Mouse (Mus musculus) heart, adult 9 months (tissue): ENCODE results near the gene Rad23b.
"Not testable (repeated sequence)": the region's sequence is repeated elsewhere in the genome, so short reads cannot be mapped to it uniquely, and the experiment has no call there.

Source experiments
- DNase-seq, 2 experiments: peaks; one replicate each; pipeline ENCODE4 v3.0.0; 2022; ENCODE audit warnings: low spot score in 2 of 2

Gene Rad23b

GRCm38 (mm10) chr4:55355845-55356244, 6.0 kb downstream of the Rad23b start:
- no peak for DNase-seq

- DNase-seq, result no peak
Measured at GRCm38 (mm10) chr4:55356726-55357125, 6.9 kb downstream of the Rad23b start.

- no peak for DNase-seq
Measured at GRCm38 (mm10) chr4:55363866-55364265, 14.0 kb downstream of the Rad23b start.

- DNase-seq, result no peak
Measured at GRCm38 (mm10) chr4:55364374-55364773, 14.5 kb downstream of the Rad23b start.

- no peak for DNase-seq
Measured at GRCm38 (mm10) chr4:55366014-55366413, 16.2 kb downstream of the Rad23b start.

GRCm38 (mm10) chr4:55370127-55370526, 20.3 kb downstream of the Rad23b start:
- DNase-seq, result no peak

GRCm38 (mm10) chr4:55371355-55371754, 21.5 kb downstream of the Rad23b start:
- no peak for DNase-seq

GRCm38 (mm10) chr4:55382350-55382749, 32.5 kb downstream of the Rad23b start:
- DNase-seq, result no peak

- DNase-seq, result no peak
Measured at GRCm38 (mm10) chr4:55386768-55387167, 36.9 kb downstream of the Rad23b start.

- DNase-seq, result peak; percentile 6 to 12
Measured at GRCm38 (mm10) chr4:55391480-55391879, 41.6 kb downstream of the Rad23b start.

- no peak for DNase-seq
Measured at GRCm38 (mm10) chr4:55392445-55392844, 42.6 kb downstream of the Rad23b start.

GRCm38 (mm10) chr4:55397911-55398762, 48.3 kb downstream of the Rad23b start:
- no peak for DNase-seq

- no peak for DNase-seq
Measured at GRCm38 (mm10) chr4:55398901-55399300, 49.1 kb downstream of the Rad23b start.

GRCm38 (mm10) chr4:55405329-55405728, 55.5 kb downstream of the Rad23b start:
- DNase-seq, result no peak

GRCm38 (mm10) chr4:55406558-55406957, 56.7 kb downstream of the Rad23b start:
- DNase-seq, result no peak

GRCm38 (mm10) chr4:55408081-55408480, 58.2 kb downstream of the Rad23b start:
- DNase-seq, result no peak

GRCm38 (mm10) chr4:55409025-55409424, 59.2 kb downstream of the Rad23b start:
- no peak for DNase-seq

- not testable (repeated sequence) for DNase-seq
Measured at GRCm38 (mm10) chr4:55409578-55410224, 59.9 kb downstream of the Rad23b start.

GRCm38 (mm10) chr4:55415864-55416263, 66.0 kb downstream of the Rad23b start:
- DNase-seq, result no peak

- no peak for DNase-seq
Measured at GRCm38 (mm10) chr4:55426250-55426649, 76.4 kb downstream of the Rad23b start.
